Mouse (Mus musculus) CD4-positive naive resting alpha-beta T cell, adult 57 days (primary cell): ENCODE measurements around the gene Gm17067. TPM values are rescaled to one million over a fixed set of nuclear protein-coding genes. Genes with fewer than 3 reads are reported as not detected.

ENCODE experiments used
- total RNA-seq: library from RNA; stranded (reverse); gene quantifications from one replicate; pipeline ENCODE4 v1.2.4, GENCODE M21; 2023

Gene Gm17067
- total RNA-seq, result not detected

DNA sequence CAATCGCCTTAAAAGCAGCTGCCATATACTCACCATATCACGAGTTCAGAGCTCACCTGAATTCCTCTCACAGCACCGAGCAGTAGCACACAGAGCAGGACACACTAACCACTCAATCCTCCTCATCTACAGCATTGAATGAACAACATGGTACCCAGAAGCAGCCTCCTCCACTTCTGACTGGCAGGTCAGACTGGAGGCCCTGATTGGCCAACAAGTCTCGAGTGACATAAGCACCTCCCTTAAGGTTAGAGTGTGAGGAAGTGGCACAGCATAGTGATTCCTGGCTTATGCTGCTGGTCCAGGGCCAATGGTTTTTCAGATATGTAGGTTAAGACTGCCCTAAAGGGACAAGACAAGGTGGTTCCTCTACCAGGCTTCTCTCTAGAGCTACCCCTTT, at the start of gene Gm17067:
Gene Gm17067, minus strand, starts transcription at position 101 of the 400 bp plus-strand sequence.

GRCm38 (mm10) chr7:42692362-42693158, 34.3 kb downstream of the Gm17067 start, which contains the start of gene Zfp975:
Gene Zfp975 (minus strand): TSS chr7:42692742.

Other genes with a start within 250 kb of the Gm17067 start
- gene Zfp141, start 221.3 kb downstream of the Gm17067 start, total RNA-seq, result 33.1 TPM
- gene Gm21028, start 148.4 kb downstream of the Gm17067 start, total RNA-seq, result not detected
- gene Zfp977, start 134.5 kb downstream of the Gm17067 start, total RNA-seq, result 0.41 TPM
- 0.35 TPM for gene Zfp976, start 84.4 kb downstream of the Gm17067 start, total RNA-seq
- 2.2 TPM for gene Zfp975, start 34.3 kb downstream of the Gm17067 start, total RNA-seq
- gene Vmn2r62, start 66.5 kb upstream of the Gm17067 start, total RNA-seq, result not detected
- gene Gm2381, start 140.2 kb upstream of the Gm17067 start, total RNA-seq, result not detected
- not detected for gene Vmn2r63, start 206.8 kb upstream of the Gm17067 start, total RNA-seq